Mouse (Mus musculus): Measurements from ENCODE around the gene Gm10392. TPM values are rescaled to one million over a fixed set of nuclear protein-coding genes. Genes with fewer than 3 reads are reported as not detected.
A peak's percentile ranks its signal among the peaks of the same experiment; 100 is the strongest.
"Not testable (repeated sequence)": the region's sequence is repeated elsewhere in the genome, so short reads cannot be mapped to it uniquely, and the experiment has no call there.

Gene Gm10392
- total RNA-seq (2017): 0.81 and 1.8 TPM in 2 replicates

GRCm38 (mm10) chr11:77519043-77519442, at the start of gene Gm10392:
Gene Gm10392 (minus strand): TSS chr11:77519198.
- peak; percentile 51 for ATAC-seq (ENCODE audit: extremely low read depth, insufficient number of reproducible peaks, low FRiP score, poor library complexity, severe bottlenecking)

GRCm38 (mm10) chr11:77545261-77545660, 26.3 kb upstream of the Gm10392 start:
- ATAC-seq (ENCODE audit: extremely low read depth, insufficient number of reproducible peaks, low FRiP score, poor library complexity, severe bottlenecking): no peak

GRCm38 (mm10) chr11:77532202-77532846, 13.3 kb upstream of the Gm10392 start:
- ATAC-seq (ENCODE audit: extremely low read depth, insufficient number of reproducible peaks, low FRiP score, poor library complexity, severe bottlenecking): no peak

GRCm38 (mm10) chr11:77530862-77531261, 11.9 kb upstream of the Gm10392 start:
- ATAC-seq (ENCODE audit: extremely low read depth, insufficient number of reproducible peaks, low FRiP score, poor library complexity, severe bottlenecking): no peak

GRCm38 (mm10) chr11:77529644-77530043, 10.6 kb upstream of the Gm10392 start:
- no peak for ATAC-seq (ENCODE audit: extremely low read depth, insufficient number of reproducible peaks, low FRiP score, poor library complexity, severe bottlenecking)

- not testable (repeated sequence) for ATAC-seq (ENCODE audit: extremely low read depth, insufficient number of reproducible peaks, low FRiP score, poor library complexity, severe bottlenecking)
Observed at GRCm38 (mm10) chr11:77528420-77528819, 9.4 kb upstream of the Gm10392 start.

GRCm38 (mm10) chr11:77525804-77526486, 6.9 kb upstream of the Gm10392 start:
- ATAC-seq (ENCODE audit: extremely low read depth, insufficient number of reproducible peaks, low FRiP score, poor library complexity, severe bottlenecking): no peak

- ATAC-seq (ENCODE audit: extremely low read depth, insufficient number of reproducible peaks, low FRiP score, poor library complexity, severe bottlenecking): no peak
Observed at GRCm38 (mm10) chr11:77520601-77521529, 1.9 kb upstream of the Gm10392 start.

GRCm38 (mm10) chr11:77518051-77518798, 773 bp downstream of the Gm10392 start:
- no peak for ATAC-seq (ENCODE audit: extremely low read depth, insufficient number of reproducible peaks, low FRiP score, poor library complexity, severe bottlenecking)

- no peak for ATAC-seq (ENCODE audit: extremely low read depth, insufficient number of reproducible peaks, low FRiP score, poor library complexity, severe bottlenecking)
Observed at GRCm38 (mm10) chr11:77516553-77517425, 2.2 kb downstream of the Gm10392 start.

GRCm38 (mm10) chr11:77515637-77516552, 3.1 kb downstream of the Gm10392 start, which contains the start of gene Trp53i13:
Gene Trp53i13 (minus strand): TSS chr11:77515980.
- no peak for ATAC-seq (ENCODE audit: extremely low read depth, insufficient number of reproducible peaks, low FRiP score, poor library complexity, severe bottlenecking)

GRCm38 (mm10) chr11:77514832-77515636, 4.0 kb downstream of the Gm10392 start, which contains the start of gene Abhd15:
Gene Abhd15 (plus strand): TSS chr11:77515121.
- ATAC-seq (ENCODE audit: extremely low read depth, insufficient number of reproducible peaks, low FRiP score, poor library complexity, severe bottlenecking): peak; percentile 49

- ATAC-seq (ENCODE audit: extremely low read depth, insufficient number of reproducible peaks, low FRiP score, poor library complexity, severe bottlenecking): no peak
Observed at GRCm38 (mm10) chr11:77514281-77514831, 4.6 kb downstream of the Gm10392 start.

GRCm38 (mm10) chr11:77513811-77514170, 5.2 kb downstream of the Gm10392 start:
- ATAC-seq (ENCODE audit: extremely low read depth, insufficient number of reproducible peaks, low FRiP score, poor library complexity, severe bottlenecking): no peak

GRCm38 (mm10) chr11:77512891-77513810, 5.8 kb downstream of the Gm10392 start:
- ATAC-seq (ENCODE audit: extremely low read depth, insufficient number of reproducible peaks, low FRiP score, poor library complexity, severe bottlenecking): peak; percentile 47

All from neutrophil, adult 5-6 weeks (primary cell).